Mouse (Mus musculus): ENCODE measurements around the gene Hscb.

Gene Hscb

DNA sequence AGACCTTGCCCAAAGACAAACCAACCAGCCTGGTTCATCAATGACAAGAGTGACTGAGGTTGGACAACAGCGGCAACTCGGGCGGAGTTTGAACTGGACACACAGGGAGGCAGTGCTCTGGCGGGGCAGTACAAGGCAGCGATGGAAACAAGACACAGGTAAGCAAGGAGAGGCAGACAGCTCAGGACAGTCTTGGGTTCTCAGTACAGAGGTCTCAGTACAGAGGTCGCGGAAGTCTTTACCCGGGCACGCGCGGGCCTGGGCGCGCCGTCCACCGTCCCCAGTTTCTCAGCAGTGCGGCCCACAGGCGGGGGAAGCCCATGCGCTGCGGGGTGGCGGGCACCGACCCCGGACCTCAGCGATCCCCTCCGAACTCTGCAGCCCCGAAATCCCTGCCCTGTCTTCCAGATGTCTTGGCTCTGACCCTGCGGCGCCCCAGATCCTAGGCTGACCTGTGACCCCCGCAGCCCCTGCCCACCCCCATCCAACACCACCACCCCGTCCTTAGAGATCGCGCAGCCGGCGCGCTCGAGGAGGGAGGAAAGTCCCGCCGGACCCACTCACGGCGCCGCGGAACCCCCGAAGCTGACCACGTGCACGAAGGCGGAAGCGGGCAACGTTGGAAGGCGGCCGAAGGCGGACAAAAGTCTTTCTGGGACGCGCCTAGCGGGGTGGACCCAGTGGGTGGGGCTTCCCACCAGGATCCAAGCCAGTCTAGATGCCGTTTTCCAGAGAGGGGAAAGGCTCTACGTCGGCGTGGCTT is 59.4 kb downstream of the Hscb start, which contains the start of gene Pus1:
TSS of gene Pus1 (minus strand) at position 662 of the 763 bp plus-strand sequence.
- DNase-seq = peak; percentile 96

DNA sequence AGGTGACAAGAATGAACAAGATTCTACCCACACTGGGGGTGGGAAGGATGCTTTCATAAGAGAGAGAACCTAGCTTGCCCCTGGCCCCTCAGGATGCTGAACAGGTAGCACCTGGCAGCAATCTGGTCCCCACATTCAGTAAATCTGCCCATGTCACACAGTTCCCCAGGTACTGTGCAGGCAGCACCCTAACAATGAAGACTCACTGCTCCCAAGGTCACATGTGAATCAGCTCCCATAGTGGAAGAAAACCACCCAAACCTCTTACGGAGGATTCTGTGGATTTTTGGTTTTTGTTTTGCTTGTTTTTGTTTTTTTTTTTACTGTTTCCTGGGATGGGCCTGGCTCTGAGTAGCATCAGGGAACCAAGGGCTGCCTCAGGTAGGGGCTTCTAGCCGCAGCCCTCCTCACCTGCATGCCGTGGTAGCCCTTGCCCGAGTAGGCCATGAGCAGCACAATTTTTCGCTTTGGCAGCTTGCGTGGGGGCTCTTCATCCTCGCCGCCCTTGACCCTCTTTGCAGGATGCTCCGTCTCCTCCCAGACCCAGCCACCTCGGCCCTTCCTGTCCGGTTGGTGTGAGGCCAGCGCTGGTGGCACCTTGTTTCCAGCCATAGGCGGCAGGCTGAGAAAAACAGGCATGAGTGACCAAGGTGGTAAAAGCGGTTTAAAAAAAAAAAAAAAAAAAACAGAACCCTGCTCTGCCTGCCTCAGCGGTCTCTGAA is 60.1 kb downstream of the Hscb start:
- DNase-seq = no peak
